Mouse (Mus musculus): ENCODE data around the gene Rfx3. TPM values are rescaled to one million over a fixed set of nuclear protein-coding genes. Genes with fewer than 3 reads are reported as not detected.

The Rfx3 gene
- total RNA-seq (2021) = 10 to 100 TPM; 87.6 to 99.1 TPM

DNA sequence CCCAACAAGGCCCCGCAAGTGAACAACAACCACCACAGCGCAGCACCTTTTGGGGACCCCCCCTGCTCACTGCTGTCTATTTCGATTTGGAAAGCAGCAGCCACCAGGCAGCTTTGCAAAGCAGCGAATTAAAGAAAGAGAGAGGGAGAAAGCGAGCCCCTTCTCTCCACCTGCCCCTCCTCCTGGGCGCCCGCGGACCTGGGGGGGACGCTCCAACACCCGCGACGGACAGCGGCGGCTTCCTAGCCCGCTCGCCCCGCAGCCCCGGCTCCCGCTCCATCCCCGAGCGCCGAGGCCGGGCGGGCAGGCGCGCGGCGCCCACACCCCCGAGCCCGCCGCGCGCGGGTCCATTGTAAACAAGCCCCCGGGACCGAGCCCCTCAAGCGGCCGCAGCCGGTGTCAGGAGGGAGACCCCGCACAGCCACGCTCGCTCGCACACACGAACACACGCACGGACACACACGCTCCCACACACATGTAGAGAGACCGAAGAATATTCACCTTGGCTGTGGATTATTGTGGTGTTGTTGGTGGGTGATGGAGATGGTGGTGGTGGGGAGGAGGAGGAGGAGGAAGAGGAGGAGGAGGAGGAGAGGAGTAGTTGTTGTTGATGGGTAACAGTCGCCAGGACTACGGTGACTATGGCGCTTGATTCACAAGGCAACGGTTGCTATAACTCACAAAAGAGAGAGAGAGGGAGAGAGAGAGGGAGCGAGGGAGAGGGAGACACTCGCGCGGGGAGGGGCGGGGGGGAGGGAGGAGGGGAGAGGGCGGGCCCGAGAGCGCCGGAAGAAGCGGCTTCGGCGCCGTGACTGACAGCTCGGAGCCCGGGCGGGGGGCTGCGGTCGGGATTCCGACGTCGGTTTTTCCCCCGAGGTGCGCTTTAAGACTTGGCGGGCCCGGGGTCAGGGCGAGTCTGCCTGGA, at the start of gene Rfx3:
TSS of gene Rfx3 (minus strand) at position 696 of the 925 bp plus-strand sequence.
- peak; percentile 25 to 65 for DNase-seq (ENCODE audit: extremely low spot score in 1 of 2, low spot score in 2 of 2)
- intact Hi-C loops (cut with DNase I) = loop anchor here (5.0 to 10.0 kb wide), 6 partner anchors 77 to 757 kb away; no protein-coding TSS in a partner anchor

DNA sequence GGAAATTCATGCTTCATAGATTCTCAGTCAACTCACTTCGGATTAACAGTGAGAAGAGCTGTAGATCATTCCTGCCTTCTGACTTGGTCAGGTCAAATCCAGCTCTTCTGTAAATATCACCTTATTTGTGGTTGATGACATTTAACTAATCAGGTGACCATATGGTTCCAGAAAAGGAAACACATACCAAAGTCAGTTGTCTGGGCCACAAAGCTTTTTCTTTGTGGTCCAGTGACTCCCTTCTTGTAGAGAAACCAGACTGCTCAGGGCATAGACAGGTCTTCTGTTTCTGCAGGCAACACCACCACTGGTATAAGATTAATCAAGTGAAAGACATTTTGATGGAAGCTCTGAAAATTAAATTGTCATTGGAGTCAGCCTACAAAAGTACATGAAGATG, 41.1 kb upstream of the Rfx3 start:
- intact Hi-C loops (cut with DNase I) = no loop called here
- DNase-seq (ENCODE audit: extremely low spot score in 1 of 2, low spot score in 2 of 2) = no peak

DNA sequence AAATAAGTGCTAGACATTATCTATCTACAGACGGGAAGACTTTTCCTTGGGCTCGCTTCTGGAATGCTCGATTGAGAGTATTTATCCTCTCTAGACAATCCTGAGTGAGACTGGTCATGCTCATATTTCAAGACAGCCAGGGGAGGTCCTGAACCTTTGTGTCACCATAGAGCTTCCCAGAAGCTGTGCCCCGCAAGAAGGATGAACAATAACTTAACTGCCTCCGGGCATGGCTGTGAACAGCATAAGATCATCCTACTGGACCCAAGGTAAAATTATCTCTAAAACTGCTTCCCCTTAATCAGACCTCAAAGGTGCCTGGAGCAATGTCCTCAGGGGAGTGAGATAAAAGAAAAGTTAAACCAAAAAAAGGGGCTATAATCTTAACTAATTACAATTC, 40.6 kb upstream of the Rfx3 start:
- intact Hi-C loops (cut with DNase I) = no loop called here
- no peak for DNase-seq (ENCODE audit: extremely low spot score in 1 of 2, low spot score in 2 of 2)

DNA sequence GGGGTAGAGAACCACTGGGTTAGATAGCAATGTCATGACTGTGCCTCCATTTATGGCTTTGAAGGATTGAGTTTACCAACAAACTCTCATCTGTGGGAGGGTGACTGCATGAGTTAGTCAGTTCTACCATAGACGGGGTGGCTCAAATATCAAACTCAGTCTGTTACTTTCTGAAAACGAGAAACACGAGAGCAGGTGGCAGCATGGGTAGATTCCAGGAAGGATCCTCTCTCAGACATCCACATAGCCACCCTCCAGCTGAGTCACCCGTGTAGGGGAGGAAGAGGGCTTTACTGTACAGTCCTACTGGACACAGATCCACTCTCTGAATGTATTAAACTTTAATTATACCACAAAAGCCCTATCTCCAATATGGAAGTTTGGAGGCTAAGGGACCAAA, 38.3 kb upstream of the Rfx3 start:
- intact Hi-C loops (cut with DNase I) = no loop called here
- DNase-seq (ENCODE audit: extremely low spot score in 1 of 2, low spot score in 2 of 2) = no peak

DNA sequence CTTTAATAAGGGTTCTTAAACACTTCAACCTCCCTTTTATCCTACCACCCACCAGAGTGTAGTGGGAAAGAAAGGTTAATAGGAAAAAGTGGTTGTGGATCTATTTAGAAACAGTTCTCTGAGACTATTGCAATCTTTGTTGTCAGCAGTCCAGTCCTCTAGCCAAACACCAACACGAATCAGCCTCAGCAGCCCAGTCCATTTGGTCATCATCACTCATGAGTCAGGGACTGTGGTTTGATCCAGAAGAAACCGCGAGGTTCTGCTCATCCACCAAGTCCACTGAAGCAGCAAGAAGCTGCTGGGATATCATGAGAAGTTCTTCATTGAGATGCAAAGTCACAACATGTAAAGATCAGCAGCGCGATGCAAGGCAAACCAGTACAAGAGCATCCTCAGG, 35.8 kb upstream of the Rfx3 start:
- intact Hi-C loops (cut with DNase I) = no loop called here
- no peak for DNase-seq (ENCODE audit: extremely low spot score in 1 of 2, low spot score in 2 of 2)

DNA sequence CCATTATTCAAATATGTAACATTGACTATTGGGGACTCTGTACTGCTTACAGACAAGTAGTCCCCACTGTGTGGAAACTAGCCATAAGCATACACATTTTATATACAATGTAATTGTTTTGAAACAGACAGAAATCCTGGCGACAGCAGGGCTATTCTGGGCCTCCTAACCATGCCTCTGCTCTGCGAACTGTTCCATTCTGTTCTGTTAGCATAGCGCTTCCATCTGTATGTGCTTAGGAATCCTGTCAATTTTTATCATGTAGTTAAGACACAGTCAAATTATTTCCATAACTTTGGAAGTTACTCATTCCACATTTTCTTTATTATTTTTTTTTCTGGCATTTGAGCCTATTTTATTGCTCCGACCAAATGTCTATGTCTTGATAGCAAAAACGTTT, 34.0 kb upstream of the Rfx3 start:
- no peak for DNase-seq (ENCODE audit: extremely low spot score in 1 of 2, low spot score in 2 of 2)
- intact Hi-C loops (cut with DNase I) = no loop called here

DNA sequence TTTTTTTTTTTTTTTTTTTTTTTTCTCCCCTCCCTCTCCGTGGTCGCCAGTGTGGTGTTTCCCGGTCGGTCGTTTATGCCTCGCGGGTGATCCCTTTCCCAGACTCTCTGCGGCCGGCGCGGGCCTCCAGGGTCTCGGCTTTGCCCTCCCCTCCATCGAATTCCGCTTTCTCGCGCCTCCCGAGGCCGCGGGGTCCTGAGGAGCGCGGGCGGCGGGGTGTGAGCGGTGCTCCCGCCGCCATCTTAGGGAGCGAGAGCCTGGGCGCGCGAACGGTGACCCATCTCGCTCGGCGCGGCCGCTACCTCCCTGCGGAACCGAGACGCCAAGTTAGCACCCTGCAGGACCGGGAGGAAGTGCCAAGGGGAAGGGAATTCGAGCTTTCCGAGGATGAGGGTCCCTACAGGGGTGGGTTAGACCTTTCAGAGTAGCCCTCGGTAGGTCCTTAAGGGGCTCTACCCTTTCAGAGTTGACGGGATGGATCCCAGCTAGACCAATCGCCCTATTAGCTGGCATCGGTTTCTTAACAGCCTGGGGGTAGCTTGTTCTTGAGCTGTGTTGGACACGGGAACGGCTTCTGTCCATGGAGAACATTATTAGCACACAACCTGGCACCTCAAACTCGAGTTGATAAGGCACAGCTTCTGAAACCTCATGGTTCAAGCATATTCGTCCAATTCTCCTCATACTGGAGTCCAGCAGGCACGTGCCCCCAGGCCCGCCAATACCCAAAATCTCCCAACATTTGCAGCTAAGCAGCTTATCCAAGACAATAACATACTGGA, 943 bp upstream of the Rfx3 start:
- peak; percentile 53 to 82 for DNase-seq (ENCODE audit: extremely low spot score in 1 of 2, low spot score in 2 of 2)
- intact Hi-C loops (cut with DNase I) = loop anchor here (5.0 to 10.0 kb wide), 6 partner anchors 75 to 755 kb away; no protein-coding TSS in a partner anchor

DNA sequence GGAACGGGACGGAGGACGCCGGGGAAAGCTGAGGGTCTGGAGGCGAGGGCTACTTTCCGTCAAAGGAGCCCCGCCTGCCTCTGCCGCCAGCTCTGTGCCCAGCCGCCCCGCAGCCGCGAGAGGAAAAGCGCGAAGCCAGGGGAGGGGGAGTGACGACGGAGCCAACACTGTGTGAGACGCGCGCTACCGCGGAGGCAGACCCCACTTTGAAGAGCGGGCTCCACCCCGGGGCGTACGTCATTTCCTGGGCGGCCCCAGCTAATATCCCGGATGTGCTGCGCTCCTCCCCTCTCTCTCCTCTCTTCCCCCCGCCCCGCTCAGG, 391 bp upstream of the Rfx3 start:
- peak; percentile 95 to 97 for DNase-seq (ENCODE audit: extremely low spot score in 1 of 2, low spot score in 2 of 2)
- intact Hi-C loops (cut with DNase I) = loop anchor here (5.0 to 10.0 kb wide), 6 partner anchors 76 to 756 kb away; no protein-coding TSS in a partner anchor

DNA sequence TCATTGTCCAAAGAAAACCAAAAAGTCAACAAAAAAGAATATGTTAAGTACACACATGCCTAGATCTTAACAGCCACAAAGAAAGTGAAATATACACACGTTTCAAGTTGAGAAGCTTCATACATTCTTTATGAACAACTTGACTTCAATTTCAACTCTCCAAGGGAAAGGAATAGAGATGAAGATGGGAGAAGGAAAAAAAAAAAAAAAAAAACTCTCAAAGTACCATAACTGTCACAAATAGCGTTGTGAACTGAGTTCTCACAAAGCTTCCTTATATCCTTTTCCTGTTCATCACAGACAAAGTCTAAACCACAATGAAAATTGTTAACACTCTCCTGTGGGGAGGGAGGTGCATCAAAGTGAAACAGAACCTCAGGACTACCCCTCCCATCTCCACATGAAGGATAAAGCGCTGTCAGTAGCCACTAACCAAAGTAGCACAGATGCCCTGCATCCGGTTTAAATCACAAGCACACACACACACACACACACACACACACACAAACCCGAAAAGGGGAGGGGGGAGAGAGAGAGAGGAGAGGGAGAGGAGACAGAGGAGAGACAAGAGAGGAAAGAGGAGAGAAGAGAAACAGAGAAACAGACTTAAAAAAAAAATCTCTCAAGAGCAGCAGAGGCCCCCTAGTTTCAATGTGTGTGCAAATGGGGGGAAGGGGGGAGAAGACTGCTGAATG, 1.2 kb downstream of the Rfx3 start:
- peak in 1 of 2 experiments; percentile 28 for DNase-seq (ENCODE audit: extremely low spot score in 1 of 2, low spot score in 2 of 2)
- intact Hi-C loops (cut with DNase I) = loop anchor here (5.0 to 10.0 kb wide), 6 partner anchors 78 to 758 kb away; no protein-coding TSS in a partner anchor

DNA sequence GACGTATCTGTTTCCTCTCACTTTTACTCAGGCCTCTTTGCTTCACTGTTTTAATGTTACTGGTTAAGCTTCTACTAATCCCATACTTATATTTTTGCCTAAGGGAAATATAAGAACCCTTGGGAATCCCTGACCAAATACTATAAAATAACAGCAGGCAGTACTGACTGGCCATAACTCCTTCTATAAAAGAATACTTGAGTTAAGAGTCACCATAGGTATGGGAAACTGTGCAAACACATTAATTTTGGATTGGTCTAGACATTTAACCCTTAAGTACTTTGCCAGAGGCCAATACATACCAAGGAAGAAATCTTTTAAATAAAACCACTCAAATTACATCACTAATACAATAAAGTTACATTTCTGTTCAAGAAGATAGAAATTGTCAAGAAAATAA, 6.8 kb downstream of the Rfx3 start:
- DNase-seq (ENCODE audit: extremely low spot score in 1 of 2, low spot score in 2 of 2) = no peak
- intact Hi-C loops (cut with DNase I) = no loop called here

DNA sequence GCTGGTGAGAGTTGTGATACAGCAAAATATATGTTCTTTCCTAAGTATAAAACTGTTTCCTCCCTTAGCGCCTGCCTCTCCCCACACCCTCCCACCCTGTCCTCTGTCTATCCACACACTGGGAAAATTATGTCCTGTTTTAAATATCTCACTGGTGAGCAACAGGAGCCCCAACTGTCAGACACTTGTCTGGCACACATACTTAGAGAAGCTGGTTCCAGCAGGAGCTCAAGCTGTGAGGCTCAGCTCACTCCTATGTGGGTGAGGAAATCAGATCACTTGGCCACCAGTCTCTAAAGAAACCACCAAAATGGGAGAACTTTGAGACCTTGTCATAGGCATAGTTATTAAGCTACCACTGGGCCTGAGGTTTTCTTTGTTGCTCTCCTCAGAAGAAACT, 7.5 kb downstream of the Rfx3 start:
- intact Hi-C loops (cut with DNase I) = no loop called here
- DNase-seq (ENCODE audit: extremely low spot score in 1 of 2, low spot score in 2 of 2) = peak in 1 of 2 experiments; percentile 14

DNA sequence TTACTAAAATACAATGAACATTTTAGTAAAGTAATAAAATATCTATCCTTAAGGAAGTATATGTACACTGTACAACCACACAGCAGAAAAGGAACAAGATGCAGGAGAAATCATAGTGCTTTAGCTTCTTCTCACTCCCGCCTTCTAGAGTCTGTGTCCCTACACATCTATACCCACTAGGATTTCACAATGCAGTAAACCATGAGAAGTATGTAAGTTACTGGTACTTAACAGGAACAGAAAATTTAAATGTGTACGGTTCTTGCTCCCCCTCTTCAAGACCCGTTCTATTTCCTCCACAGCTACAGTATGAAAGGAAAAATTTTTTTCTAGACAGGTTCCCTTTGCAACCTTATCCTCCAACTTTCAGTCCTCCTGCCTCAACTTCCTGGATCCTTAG, 8.3 kb downstream of the Rfx3 start:
- intact Hi-C loops (cut with DNase I) = no loop called here

DNA sequence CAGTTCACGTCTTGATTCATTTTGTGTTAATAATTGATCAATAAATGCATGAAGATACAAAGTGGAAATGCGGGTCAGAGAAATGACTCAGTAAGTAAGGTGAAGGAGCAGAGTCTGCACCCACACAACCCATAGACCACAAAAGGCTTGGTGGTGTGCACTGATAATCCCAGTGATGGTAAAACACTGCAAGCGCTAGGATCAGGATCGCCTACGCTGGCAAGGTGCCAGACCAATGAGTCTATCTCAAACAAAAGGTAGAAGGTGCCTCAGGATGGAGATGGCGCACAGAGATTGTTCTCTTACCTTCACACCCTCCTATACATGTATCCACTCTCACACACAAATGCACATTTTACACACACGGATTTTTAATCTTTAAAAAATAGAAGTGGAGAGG, 18.2 kb downstream of the Rfx3 start:
- no peak for DNase-seq (ENCODE audit: extremely low spot score in 1 of 2, low spot score in 2 of 2)
- intact Hi-C loops (cut with DNase I) = no loop called here

More for the DNA sequence above, 8.3 kb downstream of the Rfx3 start:
- DNase-seq (ENCODE audit: extremely low spot score in 1 of 2, low spot score in 2 of 2) = no peak

DNA sequence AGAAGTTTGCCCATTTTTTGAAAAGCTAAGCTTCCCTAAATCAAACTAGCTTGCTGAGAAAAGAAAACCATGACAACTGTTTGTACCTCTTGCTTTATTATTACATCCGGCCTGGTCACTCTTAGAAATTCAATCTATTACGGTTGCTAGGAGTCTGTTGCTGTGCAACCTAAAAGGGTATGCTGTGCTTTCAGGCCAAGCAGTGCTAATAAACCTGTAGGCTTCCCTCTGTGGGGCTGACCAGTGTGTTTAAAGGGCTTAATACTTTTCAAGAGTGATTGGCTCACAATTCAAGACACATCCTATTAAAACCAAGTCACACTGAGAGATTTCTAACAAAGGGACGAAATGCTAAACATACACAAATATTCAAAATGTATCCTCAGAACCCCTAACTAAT, 22.2 kb downstream of the Rfx3 start:
- intact Hi-C loops (cut with DNase I) = no loop called here
- DNase-seq (ENCODE audit: extremely low spot score in 1 of 2, low spot score in 2 of 2) = no peak

DNA sequence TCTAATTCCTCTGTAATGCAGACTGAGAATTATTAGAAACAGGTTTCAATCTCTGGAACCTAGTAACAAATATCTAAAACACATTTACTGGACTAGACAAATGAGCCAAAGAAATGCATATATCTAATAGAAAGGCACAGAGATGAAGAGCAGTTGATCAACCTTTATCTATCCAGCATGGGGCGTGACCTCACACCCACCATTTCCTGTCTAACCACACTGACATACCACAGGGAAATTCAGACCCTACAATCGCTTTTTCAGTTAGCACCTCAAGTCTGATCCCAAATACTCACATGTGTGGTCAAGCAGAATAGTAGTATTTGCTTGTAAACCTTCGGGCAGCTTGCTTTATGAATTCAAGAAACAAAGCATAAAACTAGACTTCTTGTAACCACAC, 43.4 kb downstream of the Rfx3 start:
- DNase-seq (ENCODE audit: extremely low spot score in 1 of 2, low spot score in 2 of 2) = no peak
- intact Hi-C loops (cut with DNase I) = no loop called here

DNA sequence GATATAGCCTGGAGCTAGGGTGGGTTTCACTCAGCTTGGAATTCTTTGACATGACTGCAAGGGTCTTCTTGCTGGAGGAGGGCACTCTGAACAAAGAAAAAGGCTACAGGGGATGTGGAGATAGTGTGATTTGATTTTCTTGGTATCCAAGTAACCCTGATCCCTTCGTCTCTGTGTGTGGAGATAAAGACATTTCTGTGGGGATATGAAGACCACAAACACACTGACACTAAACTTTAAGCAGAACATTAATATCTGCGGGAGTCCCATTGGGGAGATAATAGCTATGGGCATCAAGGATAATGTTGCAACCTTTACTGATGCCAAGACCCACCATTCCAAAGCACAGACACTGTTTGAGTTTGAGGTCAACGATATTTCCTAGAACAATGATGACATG, 49.7 kb downstream of the Rfx3 start:
- intact Hi-C loops (cut with DNase I) = no loop called here
- DNase-seq (ENCODE audit: extremely low spot score in 1 of 2, low spot score in 2 of 2) = no peak

DNA sequence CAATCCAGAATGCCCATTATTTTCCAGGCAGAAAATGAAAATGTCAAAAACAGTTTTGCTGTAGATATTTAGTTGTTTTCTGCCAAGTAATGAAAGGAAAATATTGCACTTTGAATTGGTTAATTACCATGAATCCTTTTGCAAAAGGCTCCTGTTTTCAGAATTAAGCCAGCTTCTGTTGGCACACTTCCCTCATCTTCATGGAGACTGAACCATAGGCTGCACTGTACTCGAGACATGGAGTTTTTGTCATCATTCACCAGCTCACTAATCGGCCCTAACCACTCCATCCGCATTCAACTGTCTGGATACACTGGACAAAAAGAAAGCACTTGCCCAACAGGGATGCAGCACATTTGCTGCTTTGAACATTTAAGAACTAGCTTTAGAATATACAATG, 75.5 kb downstream of the Rfx3 start:
- intact Hi-C loops (cut with DNase I) = no loop called here
- DNase-seq (ENCODE audit: extremely low spot score in 1 of 2, low spot score in 2 of 2) = no peak

DNA sequence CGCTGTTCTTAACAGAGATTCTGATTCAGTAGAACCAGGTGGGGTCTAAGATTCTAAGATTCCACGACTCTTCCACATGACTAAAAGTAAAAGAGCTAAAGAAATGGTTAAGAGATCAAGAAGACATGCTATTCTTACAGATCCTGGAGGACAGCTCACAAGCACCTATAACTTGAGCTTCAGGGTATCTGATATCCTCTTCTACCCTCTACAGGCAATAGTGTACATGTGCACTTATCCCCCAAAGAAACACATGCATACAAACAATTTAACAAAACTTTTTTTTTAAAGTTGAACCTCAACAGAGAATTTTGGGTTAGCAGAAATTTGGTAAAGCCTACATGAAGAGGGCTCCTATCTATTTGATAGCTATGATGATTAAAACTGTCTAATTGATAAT, 79.8 kb downstream of the Rfx3 start:
- DNase-seq (ENCODE audit: extremely low spot score in 1 of 2, low spot score in 2 of 2) = no peak
- intact Hi-C loops (cut with DNase I) = no loop called here

DNA sequence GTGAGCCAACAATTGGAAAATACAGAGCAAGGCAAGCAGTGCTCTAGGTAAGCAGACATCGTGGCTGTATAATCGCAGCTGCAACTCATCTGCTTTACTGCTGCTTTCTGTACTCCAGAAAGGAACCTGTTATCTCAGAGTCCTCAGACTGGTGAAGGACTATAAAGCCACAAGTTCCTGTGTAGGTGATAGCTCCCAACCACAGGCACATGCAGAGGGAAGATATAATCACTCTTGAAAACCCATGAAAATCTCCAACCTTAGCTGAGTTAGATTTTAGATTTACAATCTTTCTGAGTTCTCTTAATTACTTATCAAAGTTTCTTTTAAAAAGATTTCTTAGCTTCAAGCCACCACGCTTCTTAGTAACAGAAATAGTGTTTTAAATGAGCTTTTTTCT, 84.6 kb downstream of the Rfx3 start:
- DNase-seq (ENCODE audit: extremely low spot score in 1 of 2, low spot score in 2 of 2) = no peak
- intact Hi-C loops (cut with DNase I) = no loop called here

Measured in left cerebral cortex, postnatal 10 days (tissue).